Mouse (Mus musculus): Measurements from ENCODE around the gene Igsf8.

GRCm38 (mm10) chr1:172220414-172220813 is 41.0 kb upstream of the Igsf8 start:
- no peak for TF ChIP-seq POLR2A (IDR thresholded peaks at IDR 0.05; ENCODE audit: control insufficient read depth, extremely low read depth, insufficient read depth, low read length, poor library complexity)
- no peak for TF ChIP-seq CTCF (IDR thresholded peaks at IDR 0.05; ENCODE audit: borderline replicate concordance, control insufficient read depth, extremely low read depth, insufficient read depth, low read length, poor library complexity)
